Mouse (Mus musculus): ENCODE measurements around the gene Zfp551. TPM values are rescaled to one million over a fixed set of nuclear protein-coding genes. Genes with fewer than 3 reads are reported as not detected.

Gene Zfp551
- under 1 TPM in 1 of 2 experiments, not detected in 1; 0.35 TPM for total RNA-seq (2023)

GRCm38 (mm10) chr7:12422245-12422849, at the start of gene Zfp551:
TSS of gene Zfp551 (minus strand) at chr7:12422751.

GRCm38 (mm10) chr7:12369173-12369572, 53.4 kb downstream of the Zfp551 start, which contains the start of gene Vmn1r84:
TSS of gene Vmn1r84 (minus strand) at chr7:12369273.

Other genes with a start within 250 kb of the Zfp551 start
- gene Vmn1r80, start 233.5 kb downstream of the Zfp551 start, total RNA-seq (2023), result not detected
- gene Vmn1r81, start 154.5 kb downstream of the Zfp551 start, total RNA-seq (2023), result not detected
- not detected for gene Vmn1r82, start 122.3 kb downstream of the Zfp551 start, total RNA-seq (2023)
- gene Vmn1r83, start 93.3 kb downstream of the Zfp551 start, total RNA-seq (2023), result under 1 TPM; 0.15 to 0.29 TPM
- gene Vmn1r84, start 53.5 kb downstream of the Zfp551 start, total RNA-seq (2023), result not detected
- 1 to 10 TPM; 1.4 to 2.1 TPM for gene Zfp606, start 55.5 kb upstream of the Zfp551 start, total RNA-seq (2023)
- not detected for gene 2900092C05Rik, start 89.8 kb upstream of the Zfp551 start, total RNA-seq (2023)
- gene Vmn2r53, start 186.0 kb upstream of the Zfp551 start, total RNA-seq (2023), result under 1 TPM; 0.04 TPM
- not detected for gene Vmn2r54, start 217.6 kb upstream of the Zfp551 start, total RNA-seq (2023)